Mouse (Mus musculus) small intestine, adult 2 months (tissue): ENCODE results near the gene Ptprm. TPM values are rescaled to one million over a fixed set of nuclear protein-coding genes. Genes with fewer than 3 reads are reported as not detected.

Source experiments
- H3K27ac ChIP-seq: fragments of 200-500 bp; 2 replicates; pipeline ENCODE4 v1.5.1; 2012; ENCODE audit warnings: low read depth, low read length, control low read depth, inconsistent platforms; ENCODE audit not compliant: insufficient read depth
- H3K27me3 ChIP-seq: fragments of 200-500 bp; 2 replicates; pipeline ENCODE4 v1.6.1; 2012; ENCODE audit warnings: mild to moderate bottlenecking, moderate library complexity, low read length, inconsistent platforms; ENCODE audit not compliant: control insufficient read depth, insufficient read depth
- H3K36me3 ChIP-seq: fragments of 200-500 bp; 2 replicates; pipeline ENCODE4 v1.6.1; 2012; ENCODE audit warnings: mild to moderate bottlenecking, low read length, control low read depth, inconsistent platforms; ENCODE audit not compliant: control insufficient read depth, insufficient read depth
- H3K4me1 ChIP-seq: fragments of 200-500 bp; 2 replicates; pipeline ENCODE4 v1.6.1; 2012; ENCODE audit warnings: low read length, inconsistent platforms, mixed read lengths; ENCODE audit not compliant: control insufficient read depth, insufficient read depth, insufficient read length
- H3K4me3 ChIP-seq: fragments of 200-500 bp; 2 replicates; pipeline ENCODE4 v1.5.1; 2012; ENCODE audit warnings: low read depth, mild to moderate bottlenecking, control low read depth, inconsistent platforms, low read length, moderate library complexity
- CTCF ChIP-seq: fragments of 200-500 bp; IDR thresholded peaks from 2 replicates; pipeline ENCODE4 v1.5.1; 2012; ENCODE audit warnings: low read depth, mild to moderate bottlenecking, control low read depth, inconsistent platforms, low read length, moderate library complexity, mixed read lengths; ENCODE audit not compliant: insufficient replicate concordance, insufficient read length; ENCODE audit errors: extremely low read depth
- POLR2A ChIP-seq: fragments of 200-500 bp; IDR thresholded peaks from 2 replicates; pipeline ENCODE4 v1.6.1; 2012; ENCODE audit warnings: low read depth, mild to moderate bottlenecking, control low read depth, inconsistent platforms, low read length, moderate library complexity
- WGBS: fragments of 180-500 bp; shearing (Covaris S2); methylation state at CpG from one replicate; pipeline ENCODE4 v1.1.7; 2018; 5-methylcytosine and 5-hydroxymethylcytosine counted together
- polyA plus RNA-seq: library from polyadenylated mRNA; depleted of rRNA; stranded (reverse); fragments of >200 nt; gene quantifications from 2 replicates; pipeline ENCODE4 v1.2.3, GENCODE M21; 2012

The Ptprm gene
- polyA plus RNA-seq, 1 experiment: 3.8 TPM

DNA sequence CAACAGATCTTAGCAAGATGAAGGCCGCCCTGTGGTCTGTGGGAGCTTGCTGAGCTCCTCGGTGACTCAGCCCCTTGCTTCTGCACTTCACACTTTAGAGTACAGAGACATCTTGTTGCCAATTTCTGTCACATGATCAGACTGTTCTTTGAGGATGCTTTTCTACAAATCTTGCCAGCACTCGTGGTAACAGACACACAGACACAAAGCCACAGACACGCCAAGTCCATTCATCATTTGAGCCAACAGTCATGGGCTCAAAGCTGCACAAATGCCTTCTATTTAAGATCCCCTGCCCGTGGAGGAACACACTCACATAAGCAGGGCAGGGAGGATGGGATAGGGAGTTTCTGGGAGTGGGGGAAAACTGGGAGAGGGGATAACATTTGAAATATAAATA lies 230.0 kb downstream of the Ptprm start:
- Histone ChIP-seq H3K4me1 (no peaks in the 10 kb centered on the region; the same call in 1 of the 2 replicates), H3K4me3 (no peak overlapping the region), H3K27ac (no peak overlapping the region), H3K36me3 (no peaks in the 10 kb centered on the region), H3K27me3 (no peaks in the 10 kb centered on the region)
- WGBS: 57% methylated on average over 5 of the region's 5 CpGs
- TF ChIP-seq POLR2A: no peak
- no peak for TF ChIP-seq CTCF

DNA sequence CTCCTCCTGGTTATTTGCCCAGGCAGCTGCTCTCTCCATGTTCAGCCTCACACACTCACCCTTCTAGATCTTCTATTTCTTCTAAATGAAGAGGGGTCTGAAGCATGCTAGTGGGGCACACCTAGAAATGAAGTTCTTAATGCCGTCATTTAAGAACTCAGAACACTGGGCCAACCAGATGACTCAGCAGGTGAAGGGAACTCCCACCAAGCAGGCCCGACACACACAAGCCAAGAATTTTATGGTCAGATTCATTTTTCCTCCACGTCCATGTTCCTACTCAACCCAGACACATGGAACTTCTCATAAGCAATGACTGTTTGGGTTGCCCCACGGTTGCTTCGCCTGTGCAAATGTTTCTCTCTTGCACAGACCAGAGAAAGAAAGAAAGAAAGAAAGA lies 230.5 kb downstream of the Ptprm start:
- no peaks in the 10 kb centered on the region for H3K27me3 ChIP-seq
- no peak overlapping the region for H3K27ac ChIP-seq
- no peaks in the 10 kb centered on the region for H3K36me3 ChIP-seq
- no peaks in the 10 kb centered on the region; the same call in 1 of the 2 replicates for H3K4me1 ChIP-seq
- H3K4me3 ChIP-seq: no peak overlapping the region
- TF ChIP-seq POLR2A: no peak
- no peak for TF ChIP-seq CTCF
- 68% methylated on average over 5 of the region's 5 CpGs for WGBS

DNA sequence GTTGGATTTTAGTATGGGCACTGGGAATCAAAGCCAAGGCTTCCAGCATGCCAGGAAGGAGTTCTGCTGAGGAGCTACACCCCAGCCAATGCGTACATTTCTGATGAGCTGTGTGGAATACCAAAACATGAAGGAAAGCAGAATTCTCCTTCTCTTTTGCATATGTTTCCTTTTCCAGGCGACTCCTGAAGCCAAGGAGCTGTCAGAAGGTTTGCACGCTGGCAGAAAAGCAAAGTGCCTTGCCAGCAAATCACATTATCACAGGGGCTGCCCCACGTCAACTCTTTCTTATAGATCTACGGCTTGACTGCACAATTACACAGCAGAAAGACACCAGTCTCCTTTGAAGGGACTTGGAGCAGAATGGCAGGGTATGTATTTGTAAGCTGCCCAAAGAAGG lies 233.4 kb downstream of the Ptprm start:
- TF ChIP-seq CTCF (no peak), POLR2A (no peak)
- no peak overlapping the region for H3K27ac ChIP-seq
- H3K4me1 ChIP-seq: no peaks in the 10 kb centered on the region
- 82% methylated on average over 5 of the region's 5 CpGs for WGBS
- no peaks in the 10 kb centered on the region for H3K27me3 ChIP-seq
- H3K36me3 ChIP-seq: no peaks in the 10 kb centered on the region
- no peak overlapping the region for H3K4me3 ChIP-seq

DNA sequence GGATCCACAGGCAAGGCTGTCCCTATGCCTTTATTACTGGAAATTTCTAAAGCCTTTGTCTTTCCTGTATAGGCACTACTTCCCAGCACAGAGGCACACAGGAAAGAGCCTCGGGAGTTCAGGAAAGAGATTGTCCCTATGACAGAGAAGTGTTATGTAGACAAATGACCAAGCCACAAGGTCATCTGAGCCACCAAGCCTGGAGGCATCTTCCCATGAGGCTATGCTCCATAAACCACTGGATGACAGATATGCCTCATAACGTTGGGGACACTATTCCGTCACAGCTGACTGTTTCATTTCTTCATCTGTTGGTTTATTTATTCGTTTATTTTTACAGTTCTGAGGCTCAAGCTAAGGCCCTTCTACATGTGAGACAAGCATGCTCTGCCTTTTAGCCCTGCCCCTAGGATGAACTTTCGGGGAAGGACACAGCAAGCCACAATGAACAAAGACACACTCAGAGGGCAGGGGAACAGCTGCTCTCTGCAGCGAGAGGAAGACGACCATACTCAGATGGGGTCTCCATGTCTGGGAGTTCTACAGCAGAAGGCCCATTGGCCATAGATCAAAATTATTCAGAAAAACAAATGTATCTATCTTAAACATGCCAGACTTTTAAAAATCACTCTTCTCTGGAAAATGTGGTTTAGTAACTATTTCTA lies 235.4 kb downstream of the Ptprm start:
- Histone ChIP-seq H3K27me3 (no peaks in the 10 kb centered on the region), H3K4me1 (no peaks in the 10 kb centered on the region), H3K36me3 (no peaks in the 10 kb centered on the region), H3K27ac (no peak overlapping the region), H3K4me3 (no peak overlapping the region)
- WGBS: 73% methylated on average over 7 of the region's 7 CpGs
- TF ChIP-seq POLR2A: no peak
- TF ChIP-seq CTCF: no peak

DNA sequence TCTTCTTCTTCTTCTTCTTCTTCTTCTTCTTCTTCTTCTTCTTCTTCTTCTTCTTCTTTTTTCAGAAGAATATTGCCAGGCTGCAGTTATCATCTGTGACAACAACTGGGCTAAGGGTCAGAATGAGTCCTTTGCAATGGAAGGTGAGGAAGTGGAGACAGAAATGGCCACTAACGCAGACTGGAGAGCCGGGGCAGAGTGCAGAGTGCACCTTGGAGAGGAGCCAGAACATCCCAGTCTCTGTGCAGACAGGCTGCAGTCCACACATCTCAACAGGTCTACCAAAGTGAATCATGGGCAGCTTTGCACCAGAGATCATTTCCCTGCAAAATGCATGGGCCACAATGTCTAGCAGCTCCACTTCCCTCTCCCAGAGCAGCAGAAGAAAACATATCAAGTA lies 239.4 kb downstream of the Ptprm start:
- Histone ChIP-seq H3K4me1 (no peaks in the 10 kb centered on the region), H3K27ac (no peak overlapping the region), H3K36me3 (no peaks in the 10 kb centered on the region), H3K27me3 (no peaks in the 10 kb centered on the region), H3K4me3 (no peak overlapping the region)
- no peak for TF ChIP-seq POLR2A
- no peak for TF ChIP-seq CTCF
- WGBS: 12% methylated on average over 2 of the region's 2 CpGs

DNA sequence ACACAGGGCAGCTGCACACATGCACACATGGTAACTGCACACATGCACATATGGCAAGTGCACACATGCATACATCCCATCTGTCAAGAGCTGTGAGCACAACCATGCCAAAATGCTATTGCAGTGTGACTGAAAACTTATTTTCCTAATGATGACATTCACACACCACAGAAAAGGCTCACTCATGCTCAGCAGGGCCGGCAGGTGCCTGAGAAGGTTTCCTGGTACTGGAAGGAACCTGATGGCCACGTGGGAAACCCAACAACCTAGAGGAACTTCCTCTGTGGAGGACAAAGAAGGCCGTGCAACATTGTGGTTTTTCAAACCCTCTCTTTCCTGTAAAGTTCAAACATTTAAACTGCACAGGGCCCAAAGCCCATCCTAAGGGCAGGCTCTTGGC lies 241.6 kb downstream of the Ptprm start:
- Histone ChIP-seq H3K27ac (no peak overlapping the region), H3K27me3 (no peaks in the 10 kb centered on the region), H3K4me3 (no peak overlapping the region), H3K4me1 (no peaks in the 10 kb centered on the region), H3K36me3 (no peaks in the 10 kb centered on the region)
- TF ChIP-seq CTCF: no peak
- TF ChIP-seq POLR2A: no peak
- 68% methylated on average over 3 of the region's 3 CpGs for WGBS

GRCm38 (mm10) chr17:67106176-67106575 lies 248.1 kb downstream of the Ptprm start:
- Histone ChIP-seq H3K27ac (no peak overlapping the region), H3K4me1 (no peaks in the 10 kb centered on the region), H3K4me3 (no peak overlapping the region), H3K27me3 (no peaks in the 10 kb centered on the region), H3K36me3 (no peaks in the 10 kb centered on the region)
- no peak for TF ChIP-seq CTCF
- TF ChIP-seq POLR2A: no peak
- WGBS: 76% methylated on average over 2 of the region's 2 CpGs
